Mouse (Mus musculus): ENCODE results near the gene Ppt1.
A peak's percentile ranks its signal among the peaks of the same experiment; 100 is the strongest.
"Not testable (repeated sequence)": the region's sequence is repeated elsewhere in the genome, so short reads cannot be mapped to it uniquely, and the experiment has no call there.

Gene Ppt1

DNA sequence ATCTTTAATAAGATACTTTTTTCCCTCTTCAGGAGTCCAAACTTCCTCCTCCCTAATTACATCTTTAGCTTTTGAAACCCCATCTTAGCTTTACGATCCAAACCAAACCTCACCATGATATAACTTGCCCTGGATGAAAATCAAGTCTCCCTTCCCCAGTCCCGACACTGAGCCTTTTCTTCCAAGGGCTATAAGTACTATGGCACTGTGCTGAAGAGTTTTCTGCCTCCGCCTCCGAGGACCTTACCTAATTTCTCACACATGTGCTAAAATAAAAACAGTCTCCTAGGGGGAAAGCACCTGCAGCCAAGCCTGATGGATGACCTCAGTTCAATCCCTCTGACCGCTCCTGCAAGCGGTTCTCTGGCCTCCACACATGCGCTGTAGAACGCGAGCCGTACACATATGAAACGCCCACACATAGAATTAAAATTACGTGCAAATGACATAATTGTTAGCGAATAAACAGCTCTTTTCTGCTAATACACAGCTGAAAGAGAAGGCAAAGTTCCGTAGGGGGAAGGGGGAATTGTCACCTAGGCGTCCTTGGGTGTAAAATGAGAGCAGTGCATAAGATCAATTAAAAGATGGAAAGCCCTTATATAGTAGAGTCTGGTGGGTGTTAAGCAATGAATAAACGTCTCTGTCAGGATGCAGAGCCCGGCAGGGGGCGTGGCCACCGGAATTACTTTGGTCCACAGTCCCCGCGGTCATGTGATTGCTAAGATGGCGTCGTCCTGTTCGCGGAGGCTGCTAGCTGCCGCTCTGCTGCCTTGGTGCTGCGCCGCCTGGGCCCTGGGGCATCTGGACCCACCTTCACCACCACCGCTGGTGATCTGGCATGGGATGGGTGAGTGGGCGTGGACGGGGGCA is at the start of gene Ppt1:
TSS of gene Ppt1 (plus strand) at position 713 of the 873 bp plus-strand sequence.
- peak; percentile 90 to 95 for DNase-seq

DNA sequence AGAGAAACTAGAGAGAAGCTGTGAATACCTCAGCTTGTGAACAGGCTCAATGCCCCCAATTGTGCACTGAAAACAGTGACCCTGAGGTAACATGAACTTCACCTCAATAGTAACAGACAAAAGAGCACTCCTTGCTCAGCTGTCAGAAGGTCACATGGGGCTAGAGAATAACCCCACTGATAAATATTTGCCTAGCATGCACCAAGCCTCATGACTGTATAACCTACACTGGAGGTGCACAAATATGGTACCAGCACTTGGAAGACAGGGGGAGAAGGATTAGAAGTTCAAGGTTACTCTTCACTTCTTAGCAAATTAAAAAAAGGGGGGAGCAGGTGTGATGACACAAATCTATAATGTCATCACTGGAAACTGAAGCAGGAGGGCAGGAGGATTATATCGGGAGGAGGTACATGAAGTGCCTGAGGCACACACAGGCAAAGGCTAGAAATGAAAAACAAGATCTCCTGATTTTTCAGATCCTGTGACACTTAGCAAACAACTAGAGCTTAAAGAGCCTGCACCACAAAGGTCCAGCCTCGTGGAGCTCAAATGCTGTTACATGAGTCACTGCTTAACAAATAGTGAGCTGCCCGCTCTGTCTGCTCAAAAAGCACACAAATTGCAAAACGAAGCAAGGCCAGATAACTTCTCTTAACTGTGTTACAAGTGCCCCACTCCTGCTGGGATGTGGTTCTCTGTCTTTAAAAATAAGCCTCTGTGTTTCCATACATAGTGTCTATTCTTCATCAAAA is 46.5 kb upstream of the Ppt1 start:
- no peak for DNase-seq

DNA sequence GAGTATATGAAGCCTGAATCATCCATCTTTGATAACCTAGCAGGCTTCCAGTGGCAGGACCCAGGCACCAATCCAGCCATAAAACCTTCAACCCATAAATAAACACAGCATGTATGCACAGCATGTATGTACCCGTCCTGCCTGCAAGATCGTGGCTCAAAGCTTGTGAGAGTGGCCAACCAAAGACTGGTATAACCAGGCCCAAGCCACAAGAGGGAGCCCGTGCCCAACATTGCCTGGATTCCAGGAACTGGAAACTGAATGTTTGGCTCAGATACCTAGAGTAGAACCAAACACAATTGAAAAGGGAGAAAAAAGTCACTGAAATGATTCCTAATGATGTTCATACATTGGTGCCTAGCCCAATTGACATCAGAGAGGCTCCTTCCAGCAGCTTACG is 27.9 kb upstream of the Ppt1 start:
- DNase-seq: peak; percentile 74 to 85

DNA sequence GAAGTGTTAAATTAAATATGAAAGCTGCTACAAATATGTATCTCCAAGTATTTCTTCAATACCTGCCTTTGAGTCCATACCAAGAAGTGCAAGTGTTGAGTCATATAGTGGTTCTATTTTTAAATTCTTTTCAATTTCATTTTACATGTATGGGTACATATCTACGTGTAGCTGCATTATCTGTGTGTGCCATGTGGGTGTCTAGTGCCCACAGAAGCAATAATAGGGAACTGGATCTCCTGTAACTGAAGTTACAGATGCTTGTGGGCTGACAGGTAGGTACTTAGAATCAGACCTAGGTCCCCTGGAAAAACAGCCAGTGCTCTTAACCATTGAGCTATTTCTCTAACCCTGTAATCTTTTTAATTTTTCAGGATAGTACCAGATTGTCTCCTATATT is 24.9 kb upstream of the Ppt1 start:
- no peak for DNase-seq

DNA sequence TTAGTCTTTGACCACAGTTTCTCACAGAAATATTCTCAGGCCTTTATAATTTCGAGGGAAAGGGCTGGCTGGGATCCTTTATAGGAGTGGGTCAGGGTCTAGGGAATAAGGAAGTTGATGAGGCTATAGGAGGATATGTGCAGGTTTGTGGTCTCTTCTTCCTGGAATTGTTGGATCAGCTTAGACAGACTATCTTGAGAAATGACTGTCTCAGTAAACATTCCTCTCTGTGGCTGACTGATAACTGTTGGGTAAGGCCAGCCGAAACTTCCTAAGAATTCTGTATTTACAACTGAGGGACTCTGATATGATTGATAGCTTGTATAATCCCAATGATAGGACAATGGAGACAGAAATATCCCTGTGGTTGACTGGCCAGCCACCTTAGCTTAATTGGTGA is 24.2 kb upstream of the Ppt1 start:
- no peak for DNase-seq

DNA sequence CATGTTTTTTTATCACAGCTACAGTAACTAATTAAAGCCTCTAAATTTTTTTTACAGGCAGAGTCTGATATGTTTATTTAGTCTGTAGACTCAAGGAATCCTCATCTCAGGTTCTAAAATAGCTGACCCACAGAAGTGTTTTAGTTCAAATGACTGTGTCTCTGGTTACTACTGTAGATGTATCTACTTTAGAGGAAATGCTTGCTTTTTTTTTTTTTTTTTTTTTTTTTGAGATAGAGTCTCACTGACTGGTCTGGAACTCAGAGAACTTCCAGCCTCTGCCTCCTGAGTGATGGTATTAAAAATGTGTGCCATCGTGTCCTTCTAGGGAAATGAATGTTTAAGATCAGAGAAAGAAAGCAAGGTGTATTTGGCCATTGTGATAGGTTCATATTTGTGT is 19.8 kb upstream of the Ppt1 start:
- no peak for DNase-seq

DNA sequence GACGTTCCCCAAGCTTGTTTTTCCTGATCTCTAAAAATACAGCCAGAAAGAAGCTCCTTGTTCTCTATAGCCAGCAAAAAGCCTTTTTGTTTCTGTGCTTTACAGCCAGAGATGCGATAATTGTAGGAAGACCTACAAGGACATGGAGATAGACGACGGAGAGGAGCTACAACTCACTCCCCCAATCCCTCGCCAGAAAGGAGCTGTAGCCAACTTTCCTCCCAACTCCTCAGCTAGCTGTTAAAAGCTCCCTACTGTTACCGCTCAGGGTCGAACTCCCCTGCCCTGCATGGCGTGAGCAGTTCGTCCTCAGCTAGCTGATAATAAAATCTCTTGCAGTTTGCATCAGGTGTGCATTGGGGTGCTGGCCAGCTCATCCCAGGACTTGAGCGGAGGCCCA is 15.1 kb upstream of the Ppt1 start:
- not testable (repeated sequence) for DNase-seq

DNA sequence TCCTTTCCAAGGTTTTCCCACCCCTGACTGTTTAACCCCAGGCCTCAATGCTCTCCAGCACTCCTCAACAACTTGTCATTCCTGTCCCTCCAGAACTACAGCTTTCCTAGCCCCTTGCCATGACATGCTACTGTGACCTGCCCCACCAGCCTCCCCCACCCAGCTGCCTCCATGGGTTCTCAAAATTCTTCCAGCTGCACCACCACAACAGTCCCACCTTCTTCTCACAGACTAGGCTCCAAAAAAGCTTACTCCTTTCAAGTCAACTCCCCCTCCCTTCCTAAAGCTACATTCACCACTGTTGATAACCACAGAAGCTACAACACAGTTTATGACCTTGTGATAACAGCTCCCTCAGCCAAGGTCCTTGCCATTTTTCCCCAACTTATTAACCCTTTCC is 8.4 kb upstream of the Ppt1 start:
- DNase-seq: no peak

DNA sequence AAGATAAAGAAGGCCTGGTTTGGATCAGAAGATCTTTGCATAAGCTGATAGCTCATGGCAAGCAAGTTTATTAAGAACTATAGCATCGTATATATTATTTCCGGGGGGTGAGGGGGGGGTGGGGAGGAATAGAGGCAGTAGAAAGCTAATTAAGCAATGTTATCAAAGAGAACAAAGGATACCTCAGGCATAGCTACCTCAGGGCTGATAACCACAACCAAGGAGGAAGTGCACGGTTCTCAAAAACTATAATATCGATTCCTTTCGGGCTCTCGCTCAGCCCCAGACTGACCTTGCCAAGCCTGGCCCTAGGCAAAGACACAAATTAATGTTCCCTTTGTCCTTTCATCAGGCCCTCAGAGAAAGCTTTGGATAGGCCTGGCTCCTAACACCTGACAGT is 6.7 kb upstream of the Ppt1 start:
- no peak for DNase-seq

DNA sequence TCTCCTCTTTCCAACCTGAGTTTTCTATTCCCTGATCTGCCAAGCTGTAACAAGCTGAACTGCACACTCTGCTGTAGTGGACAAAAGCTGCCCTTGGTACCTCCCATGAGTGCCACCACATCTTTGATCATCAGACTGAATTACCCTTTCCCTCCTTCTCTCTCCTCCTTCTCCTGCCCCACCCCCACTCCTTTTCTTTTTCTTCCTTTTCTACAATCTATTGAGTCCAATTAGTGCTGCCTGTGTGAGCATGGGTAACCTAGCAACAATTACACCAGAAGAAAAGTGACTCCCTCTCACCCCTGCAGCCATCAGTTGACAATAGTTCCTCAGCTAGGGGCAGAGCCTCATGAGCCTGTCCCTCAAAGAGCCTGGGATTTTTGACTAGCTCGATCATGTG is 4.2 kb upstream of the Ppt1 start:
- no peak for DNase-seq

DNA sequence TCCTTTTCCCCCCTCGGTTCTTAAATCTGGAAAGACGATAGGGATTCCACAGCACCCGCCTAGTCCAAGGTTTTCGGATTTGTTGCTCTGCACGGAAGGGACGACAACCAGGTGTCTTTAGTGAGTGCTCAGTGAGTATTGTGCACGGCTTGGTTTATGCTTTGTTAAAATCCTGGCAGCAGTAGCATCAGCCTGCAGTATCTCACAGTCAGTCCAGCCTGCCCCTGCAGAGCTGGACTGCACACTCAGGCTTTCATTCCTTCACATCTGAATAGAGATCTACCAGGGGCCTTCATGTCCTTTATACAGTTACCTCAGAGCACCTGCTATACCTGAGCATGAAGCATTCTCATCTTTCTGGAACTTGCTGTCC is 347 bp downstream of the Ppt1 start:
- no peak for DNase-seq

DNA sequence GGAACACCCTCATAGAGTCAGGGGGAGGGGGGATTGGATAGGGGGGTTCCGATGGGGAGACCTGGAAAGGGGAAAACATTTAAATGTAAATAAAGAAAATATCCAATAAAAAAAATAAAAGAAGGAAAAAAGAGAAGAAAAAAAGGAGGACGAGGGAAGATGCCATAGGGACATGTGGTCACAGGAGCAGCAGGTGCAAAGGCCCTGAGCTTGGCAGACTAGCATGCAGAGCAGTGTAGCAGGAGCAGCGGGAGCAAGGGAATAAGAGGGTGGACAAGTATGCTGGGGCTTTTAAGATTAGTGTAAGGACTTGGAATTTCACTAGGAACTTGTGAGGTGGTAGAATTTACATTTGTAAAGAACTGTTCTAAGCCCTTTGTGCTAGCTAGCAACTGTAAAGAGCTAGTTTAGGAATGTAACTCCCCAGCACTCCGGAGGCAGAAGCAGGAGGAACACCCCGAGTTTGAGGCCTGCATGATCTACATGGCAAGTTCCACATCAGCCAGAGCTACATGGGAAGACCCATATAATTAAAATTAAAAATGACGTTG is 1.2 kb downstream of the Ppt1 start:
- no peak for DNase-seq

DNA sequence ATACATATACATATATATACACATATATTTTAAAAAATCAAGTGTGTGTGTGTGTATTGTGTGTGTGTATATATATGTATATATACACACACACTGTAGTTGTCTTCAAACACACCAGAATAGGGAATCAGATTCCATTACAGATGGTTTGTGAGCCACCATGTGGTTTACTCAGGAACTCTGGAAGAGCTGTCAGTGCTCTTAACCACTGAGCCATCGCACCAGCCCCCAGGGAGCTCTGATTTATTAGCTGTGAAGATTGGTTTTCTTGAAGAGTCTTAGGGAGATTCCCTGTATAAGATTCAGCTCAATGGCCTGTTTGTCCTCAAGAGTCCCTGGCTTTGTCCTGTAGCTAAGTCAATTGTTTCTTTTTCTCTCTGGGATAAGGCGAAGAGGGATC is 2.0 kb downstream of the Ppt1 start:
- DNase-seq: no peak

DNA sequence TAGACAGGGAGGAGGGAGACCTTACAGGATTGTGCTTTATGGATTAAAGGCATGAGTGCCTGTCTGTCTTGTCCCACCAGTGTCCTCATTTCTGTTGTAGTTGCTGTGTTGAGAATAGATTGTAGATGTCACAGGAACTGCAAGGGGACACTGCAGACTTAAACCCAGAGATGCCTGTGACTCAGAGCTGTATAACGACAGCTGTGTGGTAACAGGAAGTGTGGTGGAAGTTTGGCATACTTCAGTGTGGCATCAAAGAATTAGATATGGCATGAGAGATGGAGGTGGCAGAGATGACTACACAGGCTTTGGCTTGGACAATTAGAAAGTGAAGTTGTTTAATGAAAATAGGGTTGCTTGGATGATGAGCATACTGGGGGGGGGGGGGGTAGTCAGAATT is 2.4 kb downstream of the Ppt1 start:
- DNase-seq: no peak

DNA sequence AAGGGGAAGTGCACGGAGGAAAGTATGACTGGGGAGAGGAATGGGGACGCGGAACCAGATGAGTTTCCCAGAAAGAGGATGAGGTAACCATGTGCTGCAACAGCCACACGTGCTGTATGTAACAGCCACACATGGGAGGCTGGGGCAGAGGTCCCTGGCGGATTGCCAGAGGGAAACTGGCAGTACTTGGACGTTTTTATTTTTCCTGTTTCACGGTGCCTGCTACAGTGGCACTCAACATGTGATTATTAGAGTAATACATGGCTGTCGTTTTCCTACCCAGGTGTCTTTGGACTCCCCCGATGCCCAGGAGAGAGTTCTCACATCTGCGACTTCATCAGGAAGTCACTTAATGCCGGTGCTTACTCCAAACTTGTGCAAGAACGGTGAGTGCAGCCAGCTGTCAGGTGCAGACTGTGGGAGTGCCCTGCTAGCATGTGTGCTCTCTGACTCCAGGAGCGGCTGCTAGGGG is 12.1 kb downstream of the Ppt1 start:
- no peak for DNase-seq

DNA sequence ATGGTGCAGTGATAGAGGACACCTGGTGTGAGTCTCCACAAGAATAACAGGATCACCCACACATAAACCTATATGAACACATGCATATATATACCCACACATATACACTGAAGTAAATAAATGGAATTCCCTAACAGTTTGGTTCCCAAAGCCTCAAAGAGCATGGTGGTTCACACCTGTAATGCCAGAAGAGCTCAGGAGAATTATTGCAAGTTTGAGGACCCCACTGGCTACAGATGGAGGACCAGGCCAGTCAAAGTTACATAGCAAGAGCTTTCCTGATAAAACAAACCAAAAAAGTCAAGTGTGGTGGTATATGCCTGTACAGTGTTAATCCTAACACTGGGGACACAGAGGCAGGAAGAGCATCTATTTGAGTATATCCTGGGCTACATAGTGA is 15.5 kb downstream of the Ppt1 start:
- DNase-seq: no peak

DNA sequence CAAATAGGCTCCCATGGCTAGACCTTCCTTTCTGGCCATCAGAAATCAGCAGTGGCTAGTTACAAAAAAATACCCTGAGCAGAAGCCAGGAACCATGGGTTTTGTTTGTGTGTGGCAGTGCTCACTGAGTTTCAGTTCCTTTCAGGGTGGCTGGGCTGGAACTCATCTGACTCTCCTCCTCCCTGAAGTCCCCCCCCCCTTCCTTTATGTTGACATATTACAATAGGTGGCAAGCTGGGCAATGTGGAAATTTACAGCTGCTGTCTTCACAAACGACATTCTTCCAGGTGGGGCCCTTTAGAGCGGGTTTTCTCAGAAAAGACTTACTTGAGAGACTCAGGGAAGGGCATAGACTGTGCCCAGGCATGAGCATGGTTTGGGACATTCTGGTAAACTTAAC is 17.6 kb downstream of the Ppt1 start:
- DNase-seq: no peak

DNA sequence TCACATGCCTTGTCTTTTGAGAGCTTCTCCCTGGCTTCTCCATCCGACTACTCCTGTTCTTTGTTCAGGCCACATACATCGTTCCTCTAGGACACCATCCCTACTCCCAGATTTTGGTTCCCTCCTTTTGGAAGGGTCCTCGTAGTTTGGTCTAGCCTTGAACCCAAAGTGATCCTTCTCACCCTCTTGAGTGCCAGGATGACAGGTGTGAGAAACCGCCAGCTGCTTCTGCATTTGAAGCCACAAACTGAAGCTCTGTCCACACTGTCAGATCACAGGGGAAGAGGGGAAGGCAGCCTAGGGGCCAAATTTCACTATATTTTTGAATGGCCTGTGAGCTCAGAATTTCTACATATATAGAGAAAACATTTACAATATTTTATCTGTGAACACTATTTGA is 18.7 kb downstream of the Ppt1 start:
- DNase-seq: no peak

DNA sequence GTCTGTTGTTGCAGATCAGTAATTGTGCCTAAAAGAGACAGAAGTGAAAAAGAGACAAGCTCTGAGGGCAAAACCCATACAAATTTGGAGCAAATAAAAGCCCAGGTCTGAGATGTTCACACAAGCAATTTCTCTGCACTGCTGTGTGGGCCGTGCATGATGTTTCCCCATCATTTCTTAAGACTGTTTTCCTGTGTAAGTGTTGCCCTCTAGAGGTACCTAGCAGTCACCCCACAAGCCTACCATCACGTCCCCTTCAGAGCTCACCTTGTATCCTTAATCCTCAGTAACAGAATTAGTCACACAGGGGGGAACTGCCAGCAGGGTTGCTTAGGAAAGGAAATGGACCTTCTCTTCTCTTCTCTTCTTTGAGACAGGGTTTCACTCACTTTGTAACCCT is 21.9 kb downstream of the Ppt1 start:
- DNase-seq: no peak

DNA sequence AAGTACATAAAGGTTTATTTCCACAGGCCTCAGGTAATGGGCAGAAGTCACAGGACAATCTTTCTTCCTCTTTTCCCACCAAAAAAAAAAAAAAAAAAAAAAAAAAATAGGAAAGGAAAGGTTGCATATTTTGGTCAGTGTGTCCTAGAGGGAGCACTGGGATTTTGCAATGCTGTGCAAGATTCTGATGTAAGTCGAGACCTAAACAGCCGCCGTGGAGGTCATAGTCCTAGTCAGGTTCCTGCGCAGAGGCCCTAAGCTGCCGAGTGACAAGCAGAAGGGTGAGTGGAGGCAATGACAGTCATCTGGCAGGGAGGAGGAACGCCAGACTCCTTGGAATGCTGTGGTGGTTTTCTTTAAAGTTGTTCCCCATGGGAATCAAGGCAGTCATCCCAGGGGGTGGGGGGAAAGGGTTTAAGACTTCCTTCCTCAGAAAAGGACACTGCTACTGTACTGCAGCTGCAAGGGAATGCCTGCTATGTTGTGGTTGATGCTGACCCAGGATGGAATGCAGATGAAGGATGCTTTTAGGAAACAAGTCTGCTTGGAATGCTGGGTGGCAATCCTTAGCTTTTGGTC is 23.1 kb downstream of the Ppt1 start:
- no peak for DNase-seq

DNA sequence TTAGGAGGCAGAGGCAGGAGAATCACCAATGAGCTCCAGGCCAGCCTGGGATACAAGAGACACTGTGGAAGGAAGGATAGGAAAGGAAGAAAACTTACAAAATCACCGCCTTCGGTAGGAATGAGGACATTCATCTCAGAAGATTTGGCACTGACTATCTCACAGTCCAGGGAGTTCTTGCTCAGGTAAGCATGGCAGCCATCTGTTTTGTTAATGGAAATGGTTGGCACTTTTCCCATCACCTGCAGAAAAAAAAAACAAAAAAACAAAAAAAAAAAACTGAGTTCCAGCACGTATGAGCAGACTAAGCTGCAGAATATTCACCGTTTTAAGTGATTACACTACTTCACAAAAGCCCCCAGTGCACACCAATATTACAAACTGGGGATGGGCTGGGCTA is 25.8 kb downstream of the Ppt1 start:
- DNase-seq: no peak

DNA sequence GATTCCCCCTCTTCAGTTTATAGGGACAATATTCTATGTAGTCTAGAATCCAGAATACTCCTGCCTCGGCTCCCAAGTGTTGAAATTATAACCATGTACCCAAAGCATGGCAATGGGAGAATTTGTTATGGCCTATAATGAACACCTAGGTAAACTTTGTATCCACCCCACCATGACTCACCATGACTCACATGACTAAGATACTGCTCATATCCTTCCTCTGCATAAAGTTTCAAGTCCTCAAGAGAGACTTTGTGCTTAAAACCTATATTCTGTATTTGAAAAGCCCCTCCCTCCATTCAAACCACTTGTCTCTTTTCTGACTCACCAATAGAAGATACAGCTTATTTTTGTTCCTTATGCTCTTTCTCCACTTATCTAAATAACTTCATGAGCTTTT is 32.0 kb downstream of the Ppt1 start:
- no peak for DNase-seq

DNA sequence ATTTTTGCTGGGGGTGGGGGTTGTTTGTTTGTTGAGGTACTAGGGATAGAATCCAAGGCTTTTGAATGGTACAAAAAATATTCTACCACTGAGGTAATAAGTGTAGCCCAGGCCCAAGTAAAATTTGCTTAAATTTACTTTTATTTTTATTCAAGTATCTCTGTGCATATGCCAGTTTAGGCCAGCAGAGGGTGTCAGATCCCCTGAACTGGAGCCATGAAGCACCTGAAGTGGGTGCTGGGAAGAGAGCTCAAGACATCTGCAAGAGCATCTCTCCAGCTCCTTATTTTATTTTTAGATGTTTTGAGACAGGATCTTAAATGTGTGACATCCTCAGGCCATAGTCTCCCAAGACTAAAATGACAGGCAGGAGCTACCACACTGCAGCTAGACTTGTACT is 34.0 kb downstream of the Ppt1 start:
- DNase-seq: peak in 1 of 2 experiments; percentile 60

DNA sequence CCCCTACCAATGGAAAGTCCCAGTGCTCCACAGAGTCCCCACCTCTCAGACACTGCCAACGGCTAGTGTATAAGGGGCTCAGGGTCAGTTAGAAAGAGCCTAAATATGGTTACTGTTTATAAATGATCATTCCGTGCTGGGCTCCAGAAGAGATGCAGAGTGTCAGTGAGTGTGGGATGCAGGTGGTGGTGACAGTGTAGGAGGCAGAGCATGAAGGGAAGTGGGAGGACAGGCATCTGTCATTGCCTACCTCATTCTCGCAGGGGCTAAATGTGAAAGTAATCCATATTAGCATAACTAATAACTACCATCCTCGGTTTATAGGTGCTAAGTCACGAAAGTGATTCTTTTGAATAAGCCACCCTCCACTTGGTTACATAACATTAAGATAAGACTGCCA is 34.7 kb downstream of the Ppt1 start:
- DNase-seq: no peak
